Mouse (Mus musculus) frontal cortex, postnatal 14 days (tissue): ENCODE measurements around the gene Rab11fip2.

ENCODE experiments used
- DNase-seq, 2 experiments: peaks; one replicate each; pipeline ENCODE4 v3.0.0; 2022; ENCODE audit warnings: low spot score in 2 of 2

Gene Rab11fip2

DNA sequence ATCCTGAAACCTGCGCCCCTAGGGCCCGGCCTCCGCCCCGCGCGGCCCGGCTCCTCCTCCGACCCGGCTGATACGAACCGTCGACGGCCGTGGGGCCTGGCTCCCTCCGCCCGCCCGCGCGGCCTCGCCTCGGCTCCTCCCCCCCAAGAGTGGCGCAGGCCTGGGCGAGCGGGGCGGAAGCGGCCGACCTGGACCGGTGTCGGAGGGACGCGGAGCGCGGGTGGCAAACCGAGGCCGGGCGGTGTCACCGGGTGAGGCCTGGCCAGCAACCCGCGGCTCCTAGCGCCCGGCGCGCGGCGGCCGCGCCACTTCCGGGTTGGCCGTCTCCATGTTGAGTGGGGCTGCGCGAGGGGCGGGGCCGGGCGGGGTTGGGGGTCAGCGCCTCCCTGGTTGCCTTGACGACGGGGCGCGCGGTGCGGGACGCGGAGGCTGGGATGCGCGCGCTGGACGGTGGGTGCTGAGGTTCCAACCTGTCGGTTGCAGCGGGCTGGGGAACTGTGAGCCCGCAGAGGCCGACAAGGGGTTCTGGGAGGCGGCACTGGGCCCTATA, at the start of gene Rab11fip2:
Gene Rab11fip2 (minus strand): TSS at position 333 of the 550 bp plus-strand sequence.
- DNase-seq, result peak; percentile 64 to 73

DNA sequence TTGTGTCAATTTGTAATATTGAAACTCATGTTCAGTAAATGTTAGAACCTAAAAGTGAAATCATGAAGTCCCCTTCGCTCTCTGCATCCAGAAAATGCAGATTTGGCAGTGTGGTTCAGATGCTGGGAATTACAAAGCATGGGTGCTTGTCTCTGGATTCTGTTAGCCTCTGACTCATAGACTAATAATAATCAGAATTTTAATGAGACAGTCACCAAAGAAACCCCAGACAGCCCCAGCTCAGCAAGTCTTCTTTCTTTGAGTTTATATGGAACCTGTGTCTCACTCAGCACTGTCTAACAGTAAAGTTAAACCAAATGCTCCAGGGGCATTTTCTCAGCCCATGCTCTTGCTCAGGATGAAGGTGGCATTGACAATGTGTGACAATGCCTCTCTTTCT, 38.1 kb upstream of the Rab11fip2 start:
- DNase-seq, result no peak

DNA sequence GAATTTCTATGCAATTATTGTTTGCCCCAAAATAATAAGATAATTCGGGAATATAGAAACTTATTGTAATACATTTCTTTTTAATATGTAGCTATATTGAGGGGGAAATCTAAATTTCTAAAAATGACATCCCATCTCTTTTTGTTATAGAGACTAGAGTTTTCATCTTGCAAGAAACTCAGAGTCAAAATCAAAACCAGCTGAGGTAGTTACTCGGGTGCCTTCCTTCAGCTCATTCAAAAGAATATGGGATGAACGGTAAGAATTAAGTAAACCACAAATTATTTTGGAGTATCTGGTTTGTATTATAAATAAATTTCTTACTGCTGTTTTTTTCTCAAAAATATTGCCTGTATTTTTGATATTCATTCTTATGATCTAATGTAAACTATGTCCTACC, 11.5 kb upstream of the Rab11fip2 start:
- no peak for DNase-seq

DNA sequence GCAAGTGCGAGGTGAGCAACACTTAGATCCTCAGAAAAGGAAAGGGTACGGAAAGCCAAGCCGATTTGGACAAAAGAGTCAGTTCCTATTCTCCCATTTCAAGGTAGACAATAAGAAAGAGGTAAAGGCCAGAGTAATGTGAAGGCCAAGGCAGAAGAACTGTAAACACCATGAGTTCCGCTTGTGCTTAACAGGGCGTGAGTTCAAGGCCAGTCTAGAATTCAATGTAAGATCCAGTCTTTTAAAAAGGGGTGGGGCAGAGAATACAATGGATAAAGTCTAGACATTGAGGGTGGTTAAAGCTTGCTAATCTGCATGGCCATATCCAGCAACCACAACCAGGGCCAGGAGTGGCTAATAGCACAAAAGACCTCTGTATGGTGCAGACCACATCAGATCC, 6.3 kb upstream of the Rab11fip2 start:
- no peak for DNase-seq

DNA sequence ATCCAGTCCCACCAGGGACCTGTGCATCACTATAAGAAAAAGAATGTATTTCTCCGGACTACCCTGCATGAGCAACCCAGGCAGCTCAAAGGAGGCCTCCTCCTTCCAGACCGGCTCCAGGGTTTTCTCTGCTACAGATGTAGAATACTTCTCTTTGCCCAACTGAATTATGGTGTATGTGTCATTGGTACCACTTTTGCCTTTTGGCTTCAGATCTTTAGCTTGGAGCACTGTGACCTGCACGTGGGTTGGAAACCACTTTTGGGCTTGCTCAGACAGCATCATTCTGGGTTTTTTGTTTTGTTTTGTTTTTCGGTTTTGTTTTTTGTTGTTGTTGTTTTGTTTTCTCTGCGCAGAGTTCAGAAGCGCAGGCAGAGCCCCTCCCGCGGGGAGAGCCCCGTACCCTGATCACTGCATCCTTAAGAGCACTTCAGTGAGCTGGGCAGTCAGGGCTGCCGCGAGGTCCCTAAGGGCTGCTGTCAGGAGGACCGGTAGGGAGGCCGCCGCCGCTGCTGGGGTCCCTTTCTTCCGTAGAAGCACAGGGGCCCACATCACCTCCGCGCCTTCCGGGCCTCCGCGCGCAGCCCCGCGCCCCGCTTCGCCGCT, 635 bp downstream of the Rab11fip2 start:
- DNase-seq, result peak; percentile 7 to 14

DNA sequence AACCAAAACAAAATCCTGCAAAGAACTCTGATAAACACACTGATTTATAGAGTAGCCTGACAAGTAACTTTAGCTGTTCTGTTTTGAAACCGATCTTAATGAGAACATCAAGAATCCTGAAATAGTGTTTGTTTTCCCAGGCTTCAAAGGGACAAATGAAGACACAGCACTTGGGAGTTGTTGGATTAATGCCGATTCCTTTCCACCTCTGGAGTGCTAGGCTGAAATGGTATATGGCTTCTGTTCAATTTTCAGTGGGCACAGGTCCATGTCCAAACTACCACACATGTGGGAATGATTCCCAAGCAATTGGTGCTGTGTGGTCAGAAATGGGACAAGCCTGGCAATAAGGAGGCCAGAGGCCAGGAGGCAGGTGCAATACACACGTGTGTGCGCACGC, 3.7 kb downstream of the Rab11fip2 start:
- no peak for DNase-seq

DNA sequence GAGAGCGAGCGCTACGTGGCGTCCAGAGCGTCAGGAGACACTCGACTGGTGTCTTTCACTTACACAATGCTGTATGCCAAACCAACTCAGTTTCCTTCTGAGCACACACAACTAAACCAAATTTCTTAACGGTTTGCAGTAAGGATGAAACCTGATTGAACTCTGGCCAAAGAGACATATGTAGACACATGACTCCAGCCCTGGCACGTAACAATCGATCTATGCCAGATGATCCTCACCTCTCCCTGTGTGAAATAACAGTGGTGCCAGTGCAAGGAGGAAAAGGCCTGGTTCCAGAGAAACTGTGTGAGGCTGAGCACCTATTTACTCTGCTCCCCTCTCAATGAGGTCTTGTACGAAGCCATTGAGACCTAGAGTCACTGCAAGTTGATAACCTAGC, 11.4 kb downstream of the Rab11fip2 start:
- no peak for DNase-seq

DNA sequence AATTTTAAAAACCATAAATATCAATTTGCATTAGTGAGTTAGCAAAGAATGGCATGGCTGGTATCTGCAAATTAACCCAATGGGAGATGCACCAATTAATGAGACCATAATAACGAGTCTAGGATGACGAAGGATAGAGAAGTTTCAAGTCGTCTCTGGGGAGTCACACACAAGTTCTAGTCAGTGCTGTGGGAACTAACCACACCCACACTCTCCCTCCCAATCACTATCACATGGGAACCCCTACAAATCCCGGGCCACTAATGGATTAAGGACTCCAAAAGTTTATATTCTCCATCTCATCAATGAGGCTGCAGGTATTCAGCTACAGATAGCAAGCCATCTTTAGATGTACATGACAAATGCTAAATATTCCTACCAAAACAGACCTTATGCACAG, 14.8 kb downstream of the Rab11fip2 start:
- no peak for DNase-seq

DNA sequence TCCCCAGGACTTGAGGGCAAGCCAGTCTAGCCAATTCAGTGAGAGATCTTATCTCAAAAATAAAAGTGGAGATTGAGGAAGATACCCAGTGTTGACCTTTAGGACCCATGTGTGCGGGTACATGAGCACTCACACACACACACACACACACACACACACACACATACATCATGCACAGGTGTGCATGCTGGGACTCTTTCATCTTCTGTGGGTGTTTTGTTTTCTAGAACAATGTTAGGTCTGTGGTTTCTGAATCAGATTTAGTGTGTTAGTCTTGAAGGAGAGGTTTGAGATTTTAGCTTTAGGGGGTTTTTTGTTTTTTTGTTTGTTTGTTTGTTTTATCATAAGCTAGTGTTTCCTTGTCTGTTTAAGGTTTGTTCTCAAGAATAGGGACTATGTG, 17.3 kb downstream of the Rab11fip2 start:
- DNase-seq, result no peak

DNA sequence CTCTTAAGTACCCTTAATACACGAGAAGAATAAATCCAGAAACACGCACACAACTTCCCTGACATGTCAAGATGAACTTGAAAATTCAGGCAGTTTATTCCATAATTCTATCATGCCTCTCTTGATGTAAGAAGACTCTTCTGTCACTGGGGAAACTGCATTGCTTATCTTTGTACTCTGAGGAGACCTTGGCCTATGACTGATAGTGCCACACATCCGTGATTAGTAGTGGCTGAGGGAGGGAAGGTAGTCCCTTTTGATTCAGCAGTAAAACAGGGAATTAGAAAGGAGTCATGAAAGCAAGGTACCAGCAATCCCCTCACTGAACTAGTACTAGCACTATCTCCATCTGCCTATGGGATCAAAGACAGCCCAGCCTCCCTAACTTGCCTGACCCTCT, 22.6 kb downstream of the Rab11fip2 start:
- no peak for DNase-seq

DNA sequence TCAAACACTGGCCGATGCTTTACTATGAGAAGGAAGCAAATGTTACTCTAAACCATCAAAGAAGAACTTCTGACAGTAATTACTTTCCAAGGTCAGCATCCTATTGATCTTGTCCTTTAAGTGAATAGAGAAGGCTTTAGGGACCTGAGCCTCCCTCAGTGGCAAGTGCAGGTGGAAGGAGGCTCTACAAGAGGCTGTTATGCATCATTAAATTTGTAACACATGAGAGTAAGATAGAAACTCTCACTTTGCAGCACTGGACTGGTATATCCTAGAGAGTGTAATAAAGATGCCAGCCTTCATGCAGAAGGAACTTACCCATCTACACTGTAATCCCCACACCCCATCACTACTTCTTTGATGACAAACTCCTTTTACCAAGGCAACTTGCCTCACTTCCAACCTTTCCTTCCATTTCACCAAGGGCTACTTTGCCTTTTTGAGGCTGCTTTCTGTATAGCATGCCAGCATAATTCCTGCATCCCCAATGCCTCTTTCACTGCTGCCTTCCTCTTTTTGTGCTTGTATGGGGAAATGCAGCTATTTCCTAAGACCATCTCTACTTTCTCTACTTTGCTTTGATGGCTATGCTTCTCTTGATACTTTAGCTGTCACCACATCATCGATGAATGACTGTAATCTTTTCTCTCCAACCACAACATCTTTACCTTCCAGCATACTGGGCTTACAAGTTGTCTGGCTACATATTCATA, 25.4 kb downstream of the Rab11fip2 start:
- no peak for DNase-seq

DNA sequence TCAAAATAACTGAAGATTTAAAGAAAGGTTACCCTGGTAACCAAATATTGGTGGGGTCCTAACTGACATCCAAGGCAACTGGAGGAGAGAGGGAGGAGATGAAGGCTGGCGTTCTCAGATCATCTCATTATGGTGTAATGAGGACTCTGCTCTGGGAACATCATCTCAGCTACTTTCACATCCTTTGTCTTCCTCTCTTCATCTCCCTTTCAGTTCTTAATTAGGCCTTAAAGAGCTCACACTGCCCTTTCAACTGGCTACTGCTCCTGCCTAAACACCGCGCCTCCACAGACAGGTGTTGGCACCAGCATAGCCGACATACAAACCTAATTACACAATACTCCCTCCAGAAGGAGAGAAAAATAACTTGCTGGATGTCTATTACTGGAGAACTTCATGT, 31.9 kb downstream of the Rab11fip2 start:
- DNase-seq, result no peak

DNA sequence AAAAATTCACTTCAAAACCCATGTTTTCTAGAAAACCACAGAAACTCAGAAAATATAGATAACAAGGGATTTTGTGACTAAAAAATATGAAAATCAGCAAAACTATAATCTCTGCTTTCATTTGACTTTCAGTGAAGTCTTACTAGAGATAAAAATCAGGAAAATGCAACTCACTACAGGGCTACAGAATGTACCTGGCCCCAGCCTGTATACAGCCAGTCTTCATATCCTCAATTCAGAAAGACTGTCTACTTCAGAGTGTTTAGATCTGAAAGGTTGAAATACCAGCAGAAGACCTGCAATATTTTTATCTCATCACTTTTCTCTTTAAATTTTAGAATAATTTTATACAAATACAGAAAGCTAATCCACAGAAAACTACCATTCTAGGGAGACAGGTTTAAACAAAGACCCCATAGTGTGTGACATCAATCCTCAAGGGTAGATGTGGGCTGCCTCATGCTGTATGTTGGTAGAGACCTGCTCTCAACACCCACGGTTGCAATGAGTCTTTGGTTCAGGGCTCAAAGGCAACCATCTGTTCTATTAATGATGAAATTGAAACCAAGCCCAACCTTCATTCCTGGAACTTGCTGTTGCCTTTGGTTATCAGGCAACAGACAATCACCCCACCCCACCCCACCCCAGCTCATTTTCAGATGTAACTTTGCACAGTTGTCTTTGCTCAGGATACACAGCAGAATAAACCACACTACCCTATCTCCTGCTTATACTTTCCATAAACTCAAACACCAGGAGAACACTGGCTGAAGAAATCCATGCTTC, 38.0 kb downstream of the Rab11fip2 start:
- no peak for DNase-seq

DNA sequence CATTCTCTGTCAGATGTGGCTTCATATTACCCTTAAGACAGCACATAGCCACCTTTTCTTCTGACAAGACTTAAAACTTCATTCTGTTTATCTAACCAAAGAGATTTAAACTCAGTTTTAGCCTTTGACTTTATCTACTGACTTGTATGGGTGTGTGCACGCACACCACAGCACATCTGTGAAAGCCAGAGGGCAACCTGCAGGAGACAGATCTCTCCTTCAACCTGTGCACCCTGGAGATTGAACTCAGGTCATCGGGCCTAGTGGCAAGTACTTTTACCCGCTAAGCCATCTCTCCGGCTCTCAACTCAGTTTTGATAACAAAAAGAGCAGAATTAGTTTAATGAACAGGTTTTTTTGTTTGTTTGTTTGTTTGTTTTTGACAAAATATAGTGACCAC, 43.5 kb downstream of the Rab11fip2 start:
- no peak for DNase-seq

DNA sequence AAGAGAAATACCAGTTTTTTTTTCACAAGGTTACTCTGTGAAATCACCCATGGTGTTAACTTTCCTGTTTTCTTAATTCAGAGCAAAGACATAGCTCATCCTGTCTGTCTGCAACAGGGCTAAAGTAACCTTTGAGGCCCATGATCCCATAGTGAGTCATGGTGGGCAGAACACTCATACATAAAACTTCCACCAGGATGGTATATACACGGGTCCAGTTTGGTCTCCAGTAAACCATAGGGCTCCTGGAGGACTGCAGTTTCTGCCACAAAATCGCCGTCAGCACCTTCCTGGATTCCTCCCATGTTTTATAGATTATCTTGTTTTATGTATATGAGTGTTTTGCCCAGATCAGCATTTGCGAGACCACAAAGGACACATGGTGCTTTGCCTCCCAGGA, 45.2 kb downstream of the Rab11fip2 start:
- DNase-seq, result no peak

DNA sequence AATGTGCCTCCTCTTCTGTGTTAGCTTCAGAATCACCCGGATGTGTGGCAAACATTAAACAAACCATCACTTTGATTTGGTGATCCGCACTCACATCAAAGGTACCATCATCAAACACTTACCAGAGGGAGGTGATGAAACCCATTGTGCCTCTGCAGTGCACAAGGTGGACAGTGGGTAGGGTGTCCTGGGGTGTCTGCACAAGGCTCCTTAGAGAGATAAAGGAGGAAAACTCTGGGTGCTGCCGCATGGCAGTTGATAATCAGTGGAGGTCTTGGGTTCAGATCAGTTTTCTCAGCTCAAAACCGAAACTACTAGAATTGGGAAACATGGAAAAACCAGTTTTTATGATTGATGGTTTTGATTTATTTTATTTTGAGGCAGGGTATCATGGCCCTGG, 54.1 kb downstream of the Rab11fip2 start:
- DNase-seq, result no peak

DNA sequence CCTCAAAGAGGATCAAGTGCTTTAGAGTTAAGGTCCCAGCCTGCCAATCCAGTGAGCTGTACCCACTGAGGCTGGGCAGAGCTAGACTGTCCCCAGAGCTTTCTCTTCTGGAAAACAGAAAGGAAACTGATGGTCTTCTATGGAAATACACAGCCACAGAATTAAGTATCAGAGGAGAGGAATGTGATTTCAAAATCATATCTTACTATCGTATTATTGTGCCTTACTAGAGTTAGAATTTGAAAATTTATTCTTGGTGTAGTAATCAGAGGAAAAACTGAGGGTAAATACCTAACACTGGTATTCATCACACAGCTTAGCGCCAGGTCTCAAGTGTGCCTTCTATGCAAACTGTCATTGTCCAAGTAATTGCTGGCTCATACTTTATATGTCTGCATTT, 54.6 kb downstream of the Rab11fip2 start:
- no peak for DNase-seq

DNA sequence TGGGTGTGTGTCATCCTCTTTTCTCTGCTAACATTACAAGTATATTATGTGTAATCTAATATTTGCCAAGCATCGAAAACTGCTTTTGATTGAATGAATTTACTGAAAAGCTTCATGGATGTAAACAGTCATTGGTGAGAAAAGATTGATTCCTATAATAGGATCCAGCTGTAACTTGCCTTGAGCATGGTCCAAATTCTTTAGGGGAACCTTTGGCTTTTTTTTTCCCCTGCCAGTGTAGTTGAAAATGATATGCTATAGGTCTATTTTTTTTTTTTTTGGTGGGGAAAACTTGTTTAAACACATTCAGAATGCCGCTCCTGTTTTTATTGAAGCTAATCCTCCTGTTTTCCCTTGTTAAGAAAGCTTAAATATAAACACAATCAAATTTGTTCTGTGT, 55.6 kb downstream of the Rab11fip2 start:
- DNase-seq, result no peak

DNA sequence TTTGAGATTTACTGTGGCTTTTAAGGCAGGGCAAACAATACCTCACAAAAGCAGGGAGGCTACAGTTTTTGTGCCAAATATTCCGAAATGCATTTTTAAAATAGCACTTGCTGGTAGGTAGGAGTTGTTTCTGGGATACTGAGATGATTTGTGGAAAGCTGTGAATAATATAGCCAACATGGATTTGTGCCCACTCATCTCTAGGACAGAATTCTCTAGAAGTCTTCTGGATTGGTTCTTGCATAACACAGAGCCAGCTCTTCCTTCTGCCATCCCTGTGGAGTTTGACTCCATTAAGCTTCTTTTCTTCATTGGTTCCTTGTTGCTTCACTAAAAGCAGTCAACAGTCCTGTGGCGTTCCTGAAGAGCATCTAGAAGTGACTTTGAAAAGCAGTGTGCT, 58.2 kb downstream of the Rab11fip2 start:
- DNase-seq, result no peak

DNA sequence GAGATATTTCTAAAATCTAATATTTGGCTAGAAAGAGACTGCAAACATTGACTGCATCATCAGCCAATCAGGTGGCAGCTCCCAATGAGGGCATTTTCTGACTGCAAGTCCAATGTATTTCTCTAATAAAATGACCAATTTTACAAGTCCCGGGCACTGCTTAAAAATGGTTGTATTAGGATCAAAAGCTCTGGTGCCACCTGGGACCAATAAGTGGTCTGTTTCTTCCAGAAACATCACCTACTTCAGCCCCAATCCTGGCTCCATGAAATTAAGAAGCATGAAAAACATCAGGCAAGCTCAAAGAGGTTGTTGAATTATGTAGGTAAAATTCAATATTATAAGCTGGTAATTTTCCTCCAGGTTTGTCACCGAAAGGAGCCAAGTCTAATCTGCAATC, 66.2 kb downstream of the Rab11fip2 start:
- no peak for DNase-seq

DNA sequence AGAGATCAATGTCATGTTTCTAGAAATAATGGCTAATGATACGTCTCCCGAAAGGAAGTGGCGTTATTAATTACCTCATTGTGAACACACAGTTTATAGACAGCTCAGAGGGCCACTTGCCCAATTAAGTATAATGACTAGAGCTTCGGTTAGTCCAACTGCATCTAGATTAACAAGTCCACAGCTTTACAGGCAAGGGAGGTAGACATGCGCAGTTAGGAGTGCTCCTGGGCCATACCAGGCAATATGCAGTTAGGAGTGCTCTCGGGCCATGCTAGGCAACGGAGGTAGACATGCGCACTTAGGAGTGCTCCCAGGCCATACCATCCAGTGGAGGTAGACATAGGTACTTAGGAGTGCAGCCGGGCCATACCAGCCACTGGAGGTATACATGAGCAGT, 76.8 kb downstream of the Rab11fip2 start:
- no peak for DNase-seq

DNA sequence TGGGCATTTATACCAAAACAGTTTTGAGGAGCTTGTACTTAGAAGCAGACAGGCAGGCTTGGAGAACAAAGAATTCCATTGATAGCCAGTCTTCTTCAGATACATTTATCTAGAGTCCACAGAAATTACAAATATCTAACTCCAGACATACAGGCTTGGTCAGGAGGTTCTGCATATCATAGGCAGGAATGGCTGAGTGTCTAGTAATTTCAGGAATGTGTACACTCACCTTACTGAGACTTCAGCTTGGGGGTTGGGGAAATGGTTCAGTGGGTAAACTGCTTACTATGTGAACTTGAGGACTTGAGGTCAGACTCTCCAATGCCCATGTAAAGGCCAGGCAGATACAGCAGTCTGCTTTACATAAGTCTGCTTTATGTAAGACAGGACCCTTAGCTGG, 81.0 kb downstream of the Rab11fip2 start:
- no peak for DNase-seq

DNA sequence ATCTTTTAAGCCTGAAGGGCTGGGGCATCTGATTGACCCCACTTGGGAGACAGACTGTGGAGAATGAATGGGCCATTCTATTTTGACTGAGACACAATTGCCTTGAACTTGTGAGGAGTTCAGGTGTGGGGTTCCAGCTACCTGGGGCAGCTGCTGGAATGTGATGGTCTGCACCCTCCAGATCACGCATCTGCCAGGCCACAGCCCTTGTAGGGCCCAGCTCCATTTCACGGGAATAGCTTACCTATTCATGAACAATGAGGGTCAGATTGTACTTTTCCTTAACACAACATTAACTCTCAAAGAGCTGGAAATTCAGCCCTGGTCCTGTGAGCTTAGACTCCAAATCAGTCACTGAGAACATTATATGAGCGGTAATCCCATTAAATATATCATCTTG, 82.7 kb downstream of the Rab11fip2 start:
- DNase-seq, result no peak
